Mouse (Mus musculus): ENCODE results near the gene Ankrd63.

DNA sequence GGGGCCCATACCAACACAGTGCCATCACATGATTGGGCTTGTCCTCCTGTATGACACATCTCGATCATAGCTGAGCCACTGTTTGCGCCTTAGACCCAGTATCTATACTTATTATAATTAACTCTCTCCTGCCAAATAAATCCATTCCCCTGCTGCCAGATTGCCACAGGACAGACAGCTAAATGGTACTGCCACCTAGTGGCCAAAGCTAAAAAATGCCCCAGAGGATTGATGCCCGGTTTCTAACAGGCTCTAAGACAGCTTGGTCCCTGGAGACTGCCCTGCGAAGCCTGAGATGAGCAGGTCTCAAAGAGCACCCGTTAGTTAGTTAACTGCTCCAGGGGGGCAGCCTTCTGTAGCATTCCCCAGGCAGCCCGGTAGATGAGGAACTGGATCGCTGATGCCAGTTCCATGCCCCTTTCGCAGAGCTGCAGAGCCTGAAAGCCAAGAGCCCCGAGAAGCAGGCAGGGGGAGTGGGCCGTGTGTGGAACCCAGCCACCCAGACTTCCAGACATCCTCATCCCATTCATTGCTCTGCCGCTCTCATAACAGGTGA lies 8.0 kb downstream of the Ankrd63 start:
- no peak for TF ChIP-seq MAFK (IDR thresholded peaks at IDR 0.05; ENCODE audit: insufficient read depth, low read depth, low read length)
- TF ChIP-seq ZNF384 (IDR thresholded peaks at IDR 0.05; ENCODE audit: low read depth, low read length) = no peak
- no peak for TF ChIP-seq CHD2 (IDR thresholded peaks at IDR 0.05; ENCODE audit: low read depth, low read length)
- TF ChIP-seq HCFC1 (IDR thresholded peaks at IDR 0.05; ENCODE audit: borderline replicate concordance, insufficient read depth, low read length) = no peak
- peak; percentile 51; the same call in 1 of the 2 replicates for TF ChIP-seq ZC3H11A (IDR thresholded peaks at IDR 0.05; ENCODE audit: borderline replicate concordance, low read depth, low read length)
